Mouse (Mus musculus): ENCODE data around the gene Pcbp3.
"Not testable (repeated sequence)": the region's sequence is repeated elsewhere in the genome, so short reads cannot be mapped to it uniquely, and the experiment has no call there.

Pcbp3 gene

GRCm38 (mm10) chr10:76961790-76962489 lies at the start of gene Pcbp3:
Pcbp3 (minus strand) TSS chr10:76961887.
- DNase-seq, result peak; percentile 98 to 99

- DNase-seq, result no peak
These were observed 47.0 kb upstream of the Pcbp3 start for GRCm38 (mm10) chr10:77008698-77009097.

GRCm38 (mm10) chr10:77008109-77008561 lies 46.4 kb upstream of the Pcbp3 start:
- DNase-seq, result no peak

GRCm38 (mm10) chr10:77007433-77008108 lies 45.9 kb upstream of the Pcbp3 start:
- DNase-seq, result peak; percentile 50 to 72

- DNase-seq, result no peak
These were observed 43.2 kb upstream of the Pcbp3 start for GRCm38 (mm10) chr10:77004936-77005335.

- peak; percentile 87 to 90 for DNase-seq
These were observed 36.2 kb upstream of the Pcbp3 start for GRCm38 (mm10) chr10:76997759-76998513.

GRCm38 (mm10) chr10:76992456-76992855 lies 30.8 kb upstream of the Pcbp3 start:
- no peak for DNase-seq

- DNase-seq, result no peak
These were observed 26.9 kb upstream of the Pcbp3 start for GRCm38 (mm10) chr10:76988586-76988985.

GRCm38 (mm10) chr10:76978042-76978441 lies 16.4 kb upstream of the Pcbp3 start:
- DNase-seq, result peak; percentile 74 to 75

GRCm38 (mm10) chr10:76976699-76977098 lies 15.0 kb upstream of the Pcbp3 start:
- DNase-seq, result no peak

- DNase-seq, result no peak
These were observed 12.2 kb upstream of the Pcbp3 start for GRCm38 (mm10) chr10:76973797-76974436.

- DNase-seq, result not testable (repeated sequence)
These were observed 10.6 kb upstream of the Pcbp3 start for GRCm38 (mm10) chr10:76972318-76972717.

GRCm38 (mm10) chr10:76970974-76971373 lies 9.3 kb upstream of the Pcbp3 start:
- no peak for DNase-seq

GRCm38 (mm10) chr10:76964436-76964835 lies 2.7 kb upstream of the Pcbp3 start:
- DNase-seq, result peak; percentile 53 to 66

GRCm38 (mm10) chr10:76963997-76964396 lies 2.3 kb upstream of the Pcbp3 start:
- peak; percentile 58 to 70 for DNase-seq

- peak in 1 of 2 experiments; percentile 25 for DNase-seq
These were observed 531 bp downstream of the Pcbp3 start for GRCm38 (mm10) chr10:76961156-76961555.

GRCm38 (mm10) chr10:76958201-76958600 lies 3.5 kb downstream of the Pcbp3 start:
- DNase-seq, result peak; percentile 60 to 64

- peak; percentile 38 to 53 for DNase-seq
These were observed 5.5 kb downstream of the Pcbp3 start for GRCm38 (mm10) chr10:76956200-76956599.

GRCm38 (mm10) chr10:76941038-76941437 lies 20.6 kb downstream of the Pcbp3 start:
- peak; percentile 31 to 46 for DNase-seq

- no peak for DNase-seq
These were observed 24.9 kb downstream of the Pcbp3 start for GRCm38 (mm10) chr10:76936827-76937226.

GRCm38 (mm10) chr10:76934805-76935204 lies 26.9 kb downstream of the Pcbp3 start:
- peak; percentile 8 to 30 for DNase-seq

- no peak for DNase-seq
These were observed 29.9 kb downstream of the Pcbp3 start for GRCm38 (mm10) chr10:76931794-76932193.

GRCm38 (mm10) chr10:76931122-76931521 lies 30.6 kb downstream of the Pcbp3 start:
- DNase-seq, result peak; percentile 33 to 59

Data from kidney, postnatal 4 days (tissue).